Mouse (Mus musculus) cerebellum, postnatal 14 days (tissue): ENCODE measurements at regions not wholly inside any gene's neighbourhood (a gene's known extent, or its start where the extent isn't known, plus 50 kb on each side); places are given as distances from the start of the nearest gene placed in this dataset.
A peak's percentile ranks its signal among the peaks of the same experiment; 100 is the strongest.
"Not testable (repeated sequence)": the region's sequence is repeated elsewhere in the genome, so short reads cannot be mapped to it uniquely, and the experiment has no call there.

Source experiments
- DNase-seq, 2 experiments: peaks; one replicate each; pipeline ENCODE4 v3.0.0; 2021; ENCODE audit warnings: mixed read lengths in 2 of 2

GRCm38 (mm10) chr9:8731141-8731540 lies 168.5 kb upstream of the Pgr start:
- no peak for DNase-seq

- DNase-seq, result no peak
Observed at GRCm38 (mm10) chr9:8733485-8733884, 166.1 kb upstream of the Pgr start.

GRCm38 (mm10) chr9:8740190-8740589 lies 159.4 kb upstream of the Pgr start:
- DNase-seq, result no peak

- DNase-seq, result no peak
Observed at GRCm38 (mm10) chr9:8749878-8750277, 149.8 kb upstream of the Pgr start.

GRCm38 (mm10) chr9:8760876-8761275 lies 138.8 kb upstream of the Pgr start:
- no peak for DNase-seq

GRCm38 (mm10) chr9:8769398-8769797 lies 130.2 kb upstream of the Pgr start:
- DNase-seq, result peak; percentile 41 to 55

- DNase-seq, result no peak
Observed at GRCm38 (mm10) chr9:8769996-8770395, 129.6 kb upstream of the Pgr start.

GRCm38 (mm10) chr9:8781336-8781735 lies 118.3 kb upstream of the Pgr start:
- DNase-seq, result not testable (repeated sequence)

GRCm38 (mm10) chr9:8814236-8814635 lies 85.4 kb upstream of the Pgr start:
- no peak for DNase-seq

- DNase-seq, result no peak
Observed at GRCm38 (mm10) chr9:8823719-8824371, 75.8 kb upstream of the Pgr start.

- no peak for DNase-seq
Observed at GRCm38 (mm10) chr9:8832150-8832549, 67.5 kb upstream of the Pgr start.

GRCm38 (mm10) chr9:8837073-8837472 lies 62.6 kb upstream of the Pgr start:
- DNase-seq, result no peak

GRCm38 (mm10) chr9:8838356-8838755 lies 61.3 kb upstream of the Pgr start:
- DNase-seq, result no peak

GRCm38 (mm10) chr9:8838891-8839290 lies 60.7 kb upstream of the Pgr start:
- no peak for DNase-seq
